Mouse (Mus musculus) heart, embryonic 14.5 days (tissue): Measurements from ENCODE around the gene Txndc15. TPM values are rescaled to one million over a fixed set of nuclear protein-coding genes. Genes with fewer than 3 reads are reported as not detected.

Experiments used
- ATAC-seq: fragments of 200-750 bp; cut with Nextera tagmentation; 2 replicates; pipeline ENCODE4 v1.8.0; 2017; ENCODE audit warnings: low read depth, moderate TSS enrichment; ENCODE audit not compliant: insufficient number of reproducible peaks, insufficient read depth, low FRiP score
- H3K27ac ChIP-seq, 2 experiments: fragments of 200-500 bp in 1 of 2; fragments of 300-500 bp in 1 of 2; sonication (generic) in 1 of 2; replicated peaks in 1 of 2; 2 replicates each; pipeline ENCODE4 v1.5.1; 2012 to 2014; ENCODE audit warnings: low read depth in 2 of 2, low read length in 2 of 2, control low read depth in 1 of 2, mild to moderate bottlenecking in 1 of 2, mixed read lengths in 1 of 2; ENCODE audit not compliant: control insufficient read depth in 1 of 2, insufficient read depth in 1 of 2
- H3K27me3 ChIP-seq: fragments of 300-500 bp; sonication (generic); 2 replicates; pipeline ENCODE4 v1.6.1; 2014; ENCODE audit warnings: mild to moderate bottlenecking, low read length, control low read depth; ENCODE audit not compliant: control insufficient read depth, insufficient read depth
- H3K36me3 ChIP-seq: fragments of 300-500 bp; sonication (generic); 2 replicates; pipeline ENCODE4 v1.6.1; 2014; ENCODE audit warnings: mild to moderate bottlenecking, control low read depth, low read length, mixed read lengths; ENCODE audit not compliant: control insufficient read depth, insufficient read depth
- H3K4me1 ChIP-seq, 2 experiments: fragments of 200-500 bp in 1 of 2; fragments of 300-500 bp in 1 of 2; sonication (generic) in 1 of 2; 2 replicates each; pipeline ENCODE4 v1.6.1; 2012 to 2014; ENCODE audit warnings: low read length in 2 of 2, control low read depth in 1 of 2, mixed read lengths in 1 of 2; ENCODE audit not compliant: control insufficient read depth in 2 of 2, insufficient read depth in 2 of 2
- H3K4me2 ChIP-seq: fragments of 300-500 bp; sonication (generic); 2 replicates; pipeline ENCODE4 v1.6.1; 2014; ENCODE audit warnings: mild to moderate bottlenecking, low read length
- H3K4me3 ChIP-seq, 2 experiments: fragments of 200-500 bp in 1 of 2; fragments of 300-500 bp in 1 of 2; sonication (generic) in 1 of 2; 2 replicates each; pipeline ENCODE4 v1.5.1; 2012 to 2014; ENCODE audit warnings: low read length in 2 of 2, mild to moderate bottlenecking in 2 of 2, control low read depth in 1 of 2, low read depth in 1 of 2, moderate library complexity in 1 of 2; ENCODE audit not compliant: control insufficient read depth in 1 of 2, insufficient read depth in 1 of 2
- H3K9ac ChIP-seq: fragments of 300-500 bp; sonication (generic); 2 replicates; pipeline ENCODE4 v1.6.1; 2014; ENCODE audit warnings: mild to moderate bottlenecking, low read length
- H3K9me3 ChIP-seq: fragments of 300-500 bp; sonication (generic); 2 replicates; pipeline ENCODE4 v1.6.1; 2016; ENCODE audit warnings: low read length, control low read depth; ENCODE audit not compliant: control insufficient read depth
- WGBS: fragments of 180-500 bp; shearing (Covaris S2); extraction: QIAGEN DNeasy Blood & Tissue Kit; methylation state at CpG from one replicate; pipeline ENCODE4 v1.1.7; 2014; 5-methylcytosine and 5-hydroxymethylcytosine counted together
- polyA plus RNA-seq: library from polyadenylated mRNA; unstranded; fragments of >200 nt; fragmentation: Nextera tagmentation; extraction: Ambion mirVana; gene quantifications from 2 replicates; pipeline ENCODE4 v1.2.1, GENCODE M21; 2014

The Txndc15 gene
- polyA plus RNA-seq, 1 experiment from 2014 or later, result 69.6 TPM

GRCm38 (mm10) chr13:55715167-55715512 lies 690 bp downstream of the Txndc15 start:
- 3% methylated on average over 5 of the region's 5 CpGs for WGBS
- Histone ChIP-seq H3K4me2 (peak overlapping the region; percentile 74), H3K4me3 (peak overlapping the region; percentile 62 to 90), H3K27me3 (no peaks in the 10 kb centered on the region), H3K27ac (peak overlapping the region; percentile 74 to 75), H3K9ac (peak overlapping the region; percentile 84), H3K36me3 (peaks cover 26% of the 10 kb centered on the region), H3K4me1 (peaks cover 2 to 5% of the 10 kb centered on the region in 2 experiments; a peak in 2 of 4 replicates), H3K9me3 (no peaks in the 10 kb centered on the region)
- no peak for ATAC-seq

DNA sequence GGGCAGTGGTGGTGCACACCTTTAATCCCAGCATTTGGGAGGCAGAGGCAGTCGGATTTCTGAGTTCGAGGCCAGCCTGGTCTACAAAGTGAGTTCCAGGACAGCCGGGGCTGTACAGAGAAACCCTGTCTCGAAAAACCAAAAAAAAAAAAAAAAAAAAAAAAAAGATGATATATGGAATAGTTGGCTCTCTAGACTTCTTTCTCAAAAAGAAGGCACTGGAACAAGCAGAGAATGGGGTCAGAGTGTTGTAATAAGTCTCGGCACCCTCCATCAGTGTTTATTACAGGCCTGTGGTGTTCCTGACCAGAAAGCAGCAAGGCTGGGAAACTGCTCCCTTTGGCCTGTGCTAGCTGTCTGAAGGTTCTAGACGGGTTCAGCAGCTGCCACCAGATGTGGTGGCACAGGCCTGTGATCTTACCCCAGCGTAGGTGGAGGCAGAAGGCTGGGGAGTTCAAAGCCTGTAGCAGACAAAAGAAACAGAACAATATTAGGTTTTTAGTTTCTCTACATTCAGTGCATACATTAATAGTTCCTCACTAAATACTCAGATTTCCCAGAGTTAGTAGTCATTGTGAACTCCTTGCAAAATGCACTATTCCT lies 1.6 kb downstream of the Txndc15 start:
- H3K9ac ChIP-seq, result no peak overlapping the region; the same call in 1 of the 2 replicates
- no peaks in the 10 kb centered on the region for H3K27me3 ChIP-seq
- peaks cover 2 to 5% of the 10 kb centered on the region in 2 experiments; a peak in 2 of 4 replicates for H3K4me1 ChIP-seq
- H3K9me3 ChIP-seq, result no peaks in the 10 kb centered on the region
- WGBS, result 94% methylated on average over 7 of the region's 7 CpGs
- H3K36me3 ChIP-seq, result peaks cover 31% of the 10 kb centered on the region
- no peak overlapping the region for H3K4me3 ChIP-seq
- no peak overlapping the region for H3K4me2 ChIP-seq
- H3K27ac ChIP-seq, result no peak overlapping the region
- ATAC-seq, result no peak

- H3K27me3 ChIP-seq, result no peaks in the 10 kb centered on the region
- ATAC-seq, result no peak
- peaks cover 73% of the 10 kb centered on the region for H3K36me3 ChIP-seq
Observed at GRCm38 (mm10) chr13:55721516-55721915, 7.1 kb downstream of the Txndc15 start.

GRCm38 (mm10) chr13:55721995-55722394 lies 7.5 kb downstream of the Txndc15 start:
- Histone ChIP-seq H3K4me1 (no peaks in the 10 kb centered on the region), H3K27ac (no peak overlapping the region), H3K4me2 (no peak overlapping the region), H3K9ac (no peak overlapping the region), H3K27me3 (no peaks in the 10 kb centered on the region), H3K9me3 (no peaks in the 10 kb centered on the region), H3K36me3 (peaks cover 73% of the 10 kb centered on the region), H3K4me3 (no peak overlapping the region)
- no peak for ATAC-seq
- WGBS, result 90% methylated on average over 2 of the region's 2 CpGs

More at GRCm38 (mm10) chr13:55721516-55721915, 7.1 kb downstream of the Txndc15 start:
- Histone ChIP-seq H3K27ac (no peak overlapping the region), H3K4me3 (no peak overlapping the region), H3K9me3 (no peaks in the 10 kb centered on the region), H3K4me2 (no peak overlapping the region), H3K9ac (no peak overlapping the region), H3K4me1 (no peaks in the 10 kb centered on the region)
- WGBS, result 72% methylated on average over 8 of the region's 8 CpGs

DNA sequence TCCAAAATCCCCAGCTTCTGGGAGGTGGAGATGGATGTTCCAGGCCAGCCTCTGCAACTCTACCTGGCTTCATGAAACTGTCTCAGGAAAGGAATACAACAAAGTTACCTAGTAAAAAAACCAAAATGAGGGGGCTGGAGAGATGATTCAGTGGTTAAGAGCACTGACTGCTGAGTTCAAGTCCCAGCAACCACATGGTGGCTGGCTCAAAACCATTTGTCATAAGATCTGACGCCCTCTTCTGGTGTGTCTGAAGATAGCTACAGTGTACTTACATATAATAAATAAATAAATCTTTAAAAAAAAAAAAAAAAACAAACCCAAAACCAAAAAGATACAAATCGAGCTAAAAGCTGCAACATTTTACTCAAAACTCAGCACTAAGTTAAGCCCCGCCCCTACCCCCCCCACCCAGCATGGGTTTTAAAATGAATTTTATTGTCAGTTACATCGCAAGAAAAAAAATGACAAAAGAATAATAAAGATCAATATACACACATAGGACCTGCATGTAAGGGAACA lies 12.2 kb downstream of the Txndc15 start:
- peak overlapping the region; percentile 96 to 98 for H3K27ac ChIP-seq
- ATAC-seq, result no peak
- no peaks in the 10 kb centered on the region for H3K27me3 ChIP-seq
- peaks cover 35% of the 10 kb centered on the region for H3K36me3 ChIP-seq
- 5% methylated on average over 4 of the region's 4 CpGs for WGBS
- H3K4me1 ChIP-seq, result no peaks in the 10 kb centered on the region
- H3K9ac ChIP-seq, result peak overlapping the region; percentile 86
- H3K4me3 ChIP-seq, result peak overlapping the region; percentile 54 to 58
- no peaks in the 10 kb centered on the region for H3K9me3 ChIP-seq
- peak overlapping the region; percentile 71 for H3K4me2 ChIP-seq

DNA sequence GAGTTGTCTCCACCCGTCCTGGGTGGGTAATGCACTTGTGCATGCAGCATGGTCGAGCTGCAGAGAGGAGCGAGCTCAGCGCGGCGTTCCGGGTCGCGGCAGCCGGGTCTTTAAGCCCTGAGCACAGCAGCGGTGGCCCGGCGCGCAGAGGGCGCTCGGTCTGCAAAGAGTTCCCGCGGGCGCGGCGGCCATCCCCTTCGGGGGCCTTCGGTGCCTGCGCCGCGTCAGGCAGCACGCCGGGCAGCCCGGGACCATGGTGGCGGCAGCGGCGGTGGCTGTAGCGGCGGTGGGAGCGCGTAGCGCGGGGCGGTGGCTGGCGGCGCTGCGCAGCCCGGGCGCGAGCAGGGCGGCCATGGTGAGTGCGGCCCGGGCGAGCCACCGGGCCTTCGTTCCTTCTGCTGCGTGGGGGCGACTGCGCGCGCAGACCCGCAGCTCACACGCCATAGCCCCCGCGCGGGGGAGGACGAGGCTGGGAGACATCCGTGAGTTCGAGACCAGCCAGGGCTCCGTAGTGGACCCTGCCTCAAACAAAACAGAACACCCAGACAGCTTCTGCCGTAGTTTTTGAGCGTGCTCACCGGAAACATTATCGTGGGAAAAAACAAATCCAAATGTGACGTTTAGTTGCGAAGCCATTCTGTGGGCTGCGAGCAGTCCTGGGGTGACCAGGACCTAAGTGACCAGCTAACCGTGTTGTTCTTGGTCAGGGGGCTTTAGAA lies 12.8 kb downstream of the Txndc15 start, which contains the start of gene Pcbd2:
Gene Pcbd2, plus strand, starts transcription at position 249 of the 719 bp plus-strand sequence.
- H3K4me1 ChIP-seq, result no peaks in the 10 kb centered on the region
- peaks cover 30% of the 10 kb centered on the region for H3K36me3 ChIP-seq
- H3K4me2 ChIP-seq, result peak within 1 kb of the TSS; percentile 71
- no peaks in the 10 kb centered on the region for H3K9me3 ChIP-seq
- peak; percentile 90 for ATAC-seq
- under 1% methylated on average over 72 of the region's 73 CpGs for WGBS
- no peaks in the 10 kb centered on the region for H3K27me3 ChIP-seq
- H3K9ac ChIP-seq, result peak within 1 kb of the TSS; percentile 86
- H3K27ac ChIP-seq, result peak within 1 kb of the TSS; percentile 96 to 98
- H3K4me3 ChIP-seq, result peak within 1 kb of the TSS; percentile 54 to 58

GRCm38 (mm10) chr13:55727839-55728238 lies 13.4 kb downstream of the Txndc15 start:
- Histone ChIP-seq H3K4me3 (peak overlapping the region; percentile 54 to 58), H3K36me3 (peaks cover 30% of the 10 kb centered on the region), H3K9ac (peak overlapping the region; percentile 86), H3K27ac (peak overlapping the region; percentile 96 to 98), H3K4me2 (peak overlapping the region; percentile 71), H3K4me1 (no peaks in the 10 kb centered on the region), H3K9me3 (no peaks in the 10 kb centered on the region), H3K27me3 (no peaks in the 10 kb centered on the region)
- WGBS, result 4% methylated on average over 19 of the region's 19 CpGs
- peak; percentile 62; the same call in 1 of the 2 replicates for ATAC-seq
